Mouse (Mus musculus): ENCODE measurements around the gene Gpalpp1. TPM values are rescaled to one million over a fixed set of nuclear protein-coding genes. Genes with fewer than 3 reads are reported as not detected.

Gene Gpalpp1
- total RNA-seq, 4 experiments from 2014 or later, result 9.5 to 12.3 (median 10.4) TPM

Other genes starting within 250 kb of the Gpalpp1 start
- not detected for gene Kctd4, start 155.8 kb downstream of the Gpalpp1 start, total RNA-seq (2022)
- gene Gtf2f2, start 99.9 kb downstream of the Gpalpp1 start, total RNA-seq (2022), result 10 to 100 TPM; 11.5 to 12.8 (median 11.9) TPM
- 1 to 10 TPM; 3.0 to 3.6 (median 3.2) TPM for gene Nufip1, start 131 bp upstream of the Gpalpp1 start, total RNA-seq (2022)

Measured in heart, adult 8-10 months (tissue).